Mouse (Mus musculus) kidney, adult 11 months (tissue): ENCODE data around the gene Olfr323.

Experiments used
- DNase-seq: peaks from one replicate; pipeline ENCODE4 v3.0.0; 2022

Olfr323 gene

DNA sequence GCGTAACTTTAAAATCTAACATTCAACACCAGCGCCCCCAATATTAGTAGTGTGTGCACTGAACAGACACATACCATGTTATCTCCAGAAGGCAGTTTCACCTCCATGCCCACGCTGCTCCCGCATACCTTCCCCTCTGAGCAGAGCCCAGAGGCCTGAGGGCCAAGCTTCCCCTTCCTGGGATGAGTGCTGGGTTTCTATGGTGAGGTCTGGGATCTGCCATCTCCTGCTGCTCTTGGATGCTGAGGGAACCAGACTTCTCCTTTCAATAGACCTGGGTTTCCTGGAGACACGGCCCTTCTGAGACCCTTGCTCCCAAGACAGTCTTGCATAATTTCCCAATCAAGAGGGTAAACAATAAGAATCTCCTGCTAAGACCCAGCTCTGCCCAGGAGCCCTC, at the start of gene Olfr323:
Gene Olfr323, minus strand, starts transcription at position 101 of the 400 bp plus-strand sequence.
- no peak for DNase-seq

DNA sequence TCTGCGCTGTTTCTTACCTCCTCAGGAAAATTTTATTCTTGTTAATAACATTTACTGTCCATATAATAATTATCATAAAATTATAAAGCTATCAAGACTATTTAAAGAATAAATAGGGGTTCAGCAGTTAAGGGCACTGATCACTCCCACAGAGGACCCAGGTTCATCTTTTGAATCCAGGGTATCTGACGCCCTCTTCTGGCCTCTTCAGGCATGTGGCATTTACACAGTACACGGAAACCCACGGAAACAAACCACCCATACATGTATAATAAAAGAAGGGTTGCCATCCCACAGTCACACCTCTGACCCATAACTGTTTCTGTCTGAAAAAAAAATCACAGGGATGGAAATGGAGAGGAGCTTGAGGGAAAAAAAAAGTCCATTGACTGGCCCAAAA, 41.5 kb upstream of the Olfr323 start:
- no peak for DNase-seq

DNA sequence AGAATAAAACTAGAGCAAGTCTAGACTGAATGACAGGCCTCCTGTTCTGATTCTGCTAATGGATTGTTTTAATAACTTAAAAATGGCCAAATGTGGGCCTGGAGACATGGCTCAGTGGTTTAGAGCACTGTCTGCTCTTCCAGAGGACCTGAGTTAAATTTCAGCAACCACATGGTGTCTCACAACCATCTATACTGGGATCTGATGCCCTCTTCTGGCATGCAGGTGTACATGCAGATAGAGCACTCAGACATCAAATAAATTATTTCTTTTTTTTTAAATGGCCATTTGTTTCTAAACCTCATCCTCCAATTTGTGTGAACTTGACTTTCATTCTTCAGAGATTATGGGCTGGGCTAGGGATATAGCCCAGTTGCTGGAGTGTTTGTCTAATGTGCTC, 39.0 kb upstream of the Olfr323 start:
- DNase-seq: no peak

DNA sequence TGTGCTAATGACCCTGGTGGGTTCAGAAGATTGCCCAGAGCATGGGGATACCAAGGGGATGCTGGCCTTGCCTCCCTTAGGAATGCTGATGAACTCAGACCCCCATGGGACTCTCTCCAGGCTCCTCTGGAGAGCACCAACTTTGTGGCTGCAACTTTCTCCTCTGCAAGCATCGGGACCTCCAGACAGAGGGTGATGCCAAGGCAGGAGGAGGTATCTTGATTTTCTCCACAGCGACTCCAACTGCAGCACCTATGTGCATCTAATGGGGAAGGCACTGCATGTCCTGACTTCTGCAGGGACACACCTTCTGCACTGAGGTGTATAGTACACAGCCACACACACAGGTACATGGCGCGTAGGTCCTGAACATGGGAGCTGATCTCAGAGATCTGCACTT, 28.3 kb upstream of the Olfr323 start, which contains the start of gene Olfr322:
Gene Olfr322, plus strand, starts transcription at position 187 of the 400 bp plus-strand sequence.
- DNase-seq: no peak

DNA sequence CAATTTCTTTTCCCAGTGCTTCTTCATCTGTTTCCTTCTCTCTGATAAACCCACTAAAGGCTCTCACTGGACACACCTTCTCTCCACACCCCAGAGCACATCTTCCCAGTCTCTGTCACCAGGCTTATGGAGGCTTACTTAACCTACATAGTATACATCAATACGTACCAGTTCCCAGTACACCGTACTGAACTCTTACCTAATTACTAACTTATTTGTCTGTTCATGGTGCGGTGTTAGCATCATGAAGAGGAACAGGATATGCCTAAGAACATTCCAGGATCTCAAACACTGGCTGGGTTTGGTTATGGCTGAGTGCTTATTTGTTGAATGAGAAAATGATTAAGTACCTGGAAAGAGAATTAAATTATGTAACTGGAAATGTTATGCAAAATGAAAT, 24.9 kb upstream of the Olfr323 start:
- DNase-seq: no peak

- no peak for DNase-seq
Measured at GRCm38 (mm10) chr11:58643350-58643749, 13.0 kb upstream of the Olfr323 start.

GRCm38 (mm10) chr11:58641638-58642358, 11.5 kb upstream of the Olfr323 start:
- no peak for DNase-seq

DNA sequence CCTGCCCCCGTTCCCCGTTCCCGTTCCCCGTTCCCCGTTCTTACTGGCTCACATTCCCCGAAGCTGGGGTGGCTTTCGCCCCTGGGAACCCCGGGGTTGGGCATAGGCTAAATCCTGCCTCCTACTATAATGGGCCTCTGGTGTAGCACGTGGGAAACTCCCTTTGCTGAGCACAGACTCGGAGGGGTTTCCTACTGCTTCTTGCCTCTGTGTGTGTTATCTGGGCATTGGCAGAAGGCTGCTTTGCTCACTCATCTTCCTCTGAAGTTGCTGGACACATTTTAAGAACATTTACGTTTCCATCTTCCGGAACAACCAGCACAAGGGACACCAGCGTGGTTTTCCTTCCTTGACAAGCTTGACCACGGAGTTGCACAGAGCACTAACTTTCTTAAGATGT, 10.8 kb upstream of the Olfr323 start:
- DNase-seq: no peak

DNA sequence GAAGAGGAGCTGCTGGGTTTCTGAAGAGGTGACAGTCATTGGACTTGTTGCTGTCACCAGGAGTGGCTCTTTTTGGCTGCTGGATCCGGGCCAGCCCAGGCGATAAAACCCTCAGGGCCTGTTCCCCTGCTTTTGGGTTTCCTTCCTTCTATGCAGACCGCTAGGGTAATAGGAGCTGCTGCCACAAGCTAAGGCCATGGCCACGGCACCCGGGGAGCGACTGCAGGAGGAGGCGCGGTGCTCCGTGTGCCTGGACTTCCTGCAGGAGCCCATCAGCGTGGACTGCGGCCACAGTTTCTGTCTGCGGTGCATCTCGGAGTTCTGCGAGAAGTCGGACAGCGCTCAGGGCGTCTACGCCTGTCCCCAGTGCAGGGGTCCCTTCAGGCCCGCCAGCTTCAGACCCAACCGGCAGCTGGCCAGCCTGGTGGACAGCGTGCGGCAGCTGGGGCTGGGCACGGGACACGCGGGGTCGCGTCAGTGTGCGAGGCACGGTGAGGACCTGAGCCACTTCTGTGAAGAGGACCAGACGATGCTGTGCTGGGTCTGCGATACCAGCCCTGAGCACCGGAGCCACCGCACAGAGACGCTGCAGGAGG, 10.1 kb upstream of the Olfr323 start, which contains the start of gene Trim58:
Gene Trim58, plus strand, starts transcription at position 194 of the 596 bp plus-strand sequence.
- no peak for DNase-seq

DNA sequence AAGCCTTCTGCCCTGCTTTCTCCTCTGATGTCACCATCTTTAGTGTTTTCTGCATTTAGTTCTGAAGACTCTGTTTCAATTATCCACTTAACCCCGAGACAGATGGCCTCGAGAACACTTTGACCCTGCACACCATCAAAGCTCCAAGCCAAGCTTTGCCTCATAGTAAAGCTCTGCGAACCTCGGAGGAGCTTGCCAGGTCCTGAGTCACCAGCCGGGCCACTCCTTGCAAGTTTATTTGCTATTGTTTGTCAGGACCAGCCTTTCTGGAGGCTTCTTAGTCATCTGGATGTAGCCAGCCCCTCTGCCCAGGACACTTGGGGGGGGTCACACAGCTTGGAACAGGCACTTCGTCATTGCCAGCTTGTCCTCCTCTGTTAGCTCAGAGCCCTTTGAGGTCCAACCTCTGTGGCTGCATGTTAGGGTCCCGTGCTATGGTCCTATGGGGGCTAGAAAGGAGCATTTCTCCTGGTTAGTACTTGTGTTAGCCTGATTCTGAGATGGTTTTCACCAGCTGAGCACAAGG, 7.9 kb upstream of the Olfr323 start:
- DNase-seq: no peak

DNA sequence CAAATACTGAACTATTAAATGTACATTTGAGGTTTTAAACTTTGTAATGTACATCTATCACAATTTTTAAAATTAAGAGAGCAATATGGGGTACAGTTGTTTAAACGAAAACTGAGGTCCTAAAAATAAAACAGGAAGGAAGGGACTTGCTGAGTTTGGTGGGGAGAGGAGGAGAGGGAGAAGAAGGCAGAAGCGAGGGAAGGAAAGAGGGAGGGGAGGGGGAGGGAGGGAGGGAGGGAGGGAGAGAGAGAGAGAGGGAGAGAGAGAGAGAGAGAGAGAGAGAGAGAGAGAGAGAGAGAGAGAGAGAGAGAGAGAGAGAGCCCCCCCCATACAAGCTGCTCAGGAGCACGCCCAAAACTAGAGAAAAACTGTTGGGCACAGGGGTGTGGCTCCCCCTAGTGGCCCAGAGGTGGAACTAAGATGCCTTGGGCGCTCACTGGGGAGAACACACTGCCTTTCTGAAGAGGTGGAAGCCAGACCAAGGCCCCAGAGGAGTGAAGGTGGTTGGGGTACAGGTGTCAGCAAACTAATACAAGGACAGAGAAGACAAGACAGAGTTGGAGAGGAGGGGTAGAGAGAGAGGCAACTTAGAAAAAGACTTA, 6.2 kb upstream of the Olfr323 start:
- no peak for DNase-seq

- DNase-seq: no peak
Measured at GRCm38 (mm10) chr11:58634878-58635277, 4.6 kb upstream of the Olfr323 start.

DNA sequence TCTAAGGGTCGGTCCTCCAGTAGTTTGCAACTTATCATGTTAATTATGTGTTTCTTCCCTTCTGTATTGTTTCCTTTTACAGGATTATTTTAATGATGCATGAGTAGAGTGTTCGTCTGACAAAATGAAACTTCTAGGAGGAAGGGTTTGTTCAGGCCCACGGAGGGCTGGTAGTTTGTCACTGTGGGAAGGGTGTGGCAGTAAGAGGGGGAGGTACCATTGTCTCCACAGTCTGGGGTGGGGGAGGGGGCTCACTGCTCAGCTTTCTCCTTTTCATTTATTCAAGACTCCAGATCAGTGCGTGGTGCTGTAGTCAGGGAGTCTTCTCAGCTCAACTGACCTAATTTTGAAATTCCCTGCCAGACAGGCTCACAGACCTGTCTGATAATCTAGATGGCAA, 4.2 kb downstream of the Olfr323 start:
- no peak for DNase-seq

DNA sequence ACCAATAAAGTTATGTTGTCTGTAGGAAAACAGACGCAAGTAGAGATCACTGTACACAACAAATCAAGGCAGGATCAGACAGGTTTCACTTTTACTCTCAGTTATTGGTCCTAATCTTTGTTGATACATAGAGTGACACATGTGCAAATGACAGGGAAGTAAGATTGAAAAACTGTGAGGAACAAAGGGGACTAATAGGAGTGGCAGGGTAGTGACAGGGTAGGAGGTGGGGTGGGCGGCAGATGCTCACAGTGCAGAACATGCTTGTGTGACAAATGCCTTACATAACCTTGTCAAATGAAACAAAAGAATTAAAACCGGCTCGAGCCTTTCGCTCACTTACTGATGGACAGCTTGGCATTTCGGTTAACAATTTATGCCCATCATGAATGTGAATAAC, 11.5 kb downstream of the Olfr323 start:
- DNase-seq: no peak

DNA sequence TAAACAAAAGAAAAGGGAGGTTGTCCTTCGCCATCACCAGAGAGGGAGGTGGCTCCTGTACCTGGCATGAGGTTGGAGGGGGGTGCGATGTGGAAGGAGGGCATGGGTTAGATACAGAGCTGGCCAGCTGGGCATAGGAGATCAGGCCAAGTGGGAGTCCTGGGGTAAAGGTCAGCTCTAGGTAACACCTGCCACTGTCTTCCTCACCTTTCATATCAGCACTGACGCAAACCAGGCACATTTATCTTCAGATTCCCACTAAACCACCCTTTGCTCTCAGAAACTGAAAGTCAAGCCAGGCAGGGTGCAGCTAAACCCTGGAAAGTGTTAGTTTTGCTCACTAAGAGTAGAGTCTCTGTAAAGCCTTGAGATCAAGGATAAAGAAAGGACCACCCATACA, 11.9 kb downstream of the Olfr323 start:
- DNase-seq: no peak

DNA sequence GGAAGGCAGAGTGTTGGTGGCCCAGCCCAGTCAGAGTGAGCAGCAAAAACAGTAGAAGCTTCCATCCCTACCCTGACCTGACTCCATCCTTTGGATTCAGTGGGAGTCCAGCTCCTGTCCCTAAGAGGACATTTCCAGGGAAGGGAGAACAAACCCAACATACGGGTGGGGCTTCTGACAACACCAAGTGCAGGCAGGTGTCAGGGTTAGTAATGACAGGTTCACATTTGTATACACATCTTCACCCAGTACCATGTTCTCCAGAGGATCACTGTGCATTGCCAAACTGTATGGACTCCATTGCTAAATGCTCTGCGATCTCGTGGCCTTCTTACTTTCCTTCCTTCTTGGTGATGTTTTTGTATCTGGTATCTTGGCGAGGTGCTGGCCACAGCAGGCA, 14.3 kb downstream of the Olfr323 start, which contains the start of gene 2210407C18Rik:
Gene 2210407C18Rik, minus strand, starts transcription at position 101 of the 400 bp plus-strand sequence.
- no peak for DNase-seq

DNA sequence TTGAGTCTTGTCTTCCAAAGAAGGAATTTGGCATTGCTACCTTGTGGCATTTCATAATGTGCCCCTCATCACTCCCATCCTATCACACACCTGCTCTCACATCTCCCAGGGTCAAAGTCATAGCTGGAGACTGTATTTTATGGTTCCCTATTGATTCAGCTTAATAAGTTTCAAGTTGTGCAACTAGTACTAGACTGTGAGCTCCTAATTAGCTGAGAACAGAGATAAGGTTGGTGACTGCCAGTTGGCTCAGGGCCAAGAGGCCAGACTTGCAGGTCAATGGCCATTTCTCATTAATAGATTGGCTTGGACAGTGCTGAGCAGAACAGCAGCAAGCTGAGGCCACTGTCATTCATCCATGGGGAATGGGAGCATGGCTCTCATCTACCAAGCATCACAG, 15.8 kb downstream of the Olfr323 start:
- peak; percentile 12 for DNase-seq

DNA sequence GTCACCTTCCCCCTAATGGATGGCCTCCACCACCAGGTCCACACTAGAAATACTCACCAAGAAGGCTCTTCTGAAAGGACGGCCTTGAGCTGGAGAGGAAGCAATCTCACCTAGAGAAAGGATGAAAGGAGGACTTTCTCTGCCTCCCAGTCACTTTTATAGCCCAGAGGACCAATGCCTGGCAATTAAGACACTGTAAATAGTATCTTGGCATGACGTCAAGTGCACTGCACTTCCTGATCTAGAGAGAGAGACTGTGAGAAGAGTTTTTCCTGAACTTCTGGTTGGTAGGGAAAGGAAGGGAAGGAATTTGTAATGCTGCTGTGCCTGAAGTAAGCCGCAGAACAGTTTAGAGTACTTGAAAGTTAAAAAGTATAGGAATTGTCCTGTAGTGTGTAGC, 16.9 kb downstream of the Olfr323 start:
- DNase-seq: no peak

GRCm38 (mm10) chr11:58607030-58607429, 23.3 kb downstream of the Olfr323 start:
- DNase-seq: no peak

GRCm38 (mm10) chr11:58606177-58606919, 24.0 kb downstream of the Olfr323 start:
- DNase-seq: no peak

- DNase-seq: no peak
Measured at GRCm38 (mm10) chr11:58605228-58605627, 25.1 kb downstream of the Olfr323 start.

GRCm38 (mm10) chr11:58604688-58605087, 25.6 kb downstream of the Olfr323 start:
- no peak for DNase-seq
